Mouse (Mus musculus) cortical plate, adult 2 months (tissue): ENCODE results near the gene Dbndd2.

ENCODE experiments used
- CTCF ChIP-seq: fragments of 200-500 bp; IDR thresholded peaks from 2 replicates; pipeline ENCODE4 v1.5.1; 2011; ENCODE audit warnings: mild to moderate bottlenecking, control low read depth, low read length; ENCODE audit not compliant: insufficient read depth; ENCODE audit errors: extremely low read depth
- POLR2A ChIP-seq: fragments of 200-500 bp; IDR thresholded peaks from 2 replicates; pipeline ENCODE4 v1.6.1; 2011; ENCODE audit warnings: mild to moderate bottlenecking, low read length, control low read depth; ENCODE audit not compliant: insufficient read depth; ENCODE audit errors: extremely low read depth

- TF ChIP-seq CTCF: no peak
- TF ChIP-seq POLR2A: 0 out of 2 replicates have a peak, but pooled peaks have one; percentile 8
These were observed 580 bp downstream of the Dbndd2 start for GRCm38 (mm10) chr2:164486258-164487114.
